Mouse (Mus musculus) macrophage (primary cell): ENCODE results near the gene Spata21. TPM values are rescaled to one million over a fixed set of nuclear protein-coding genes. Genes with fewer than 3 reads are reported as not detected.

Source experiments
- H3K27ac ChIP-seq: fragments of 350-480 bp; formaldehyde crosslinking; 2 replicates; pipeline ENCODE4 v1.9.0; 2021
- H3K36me3 ChIP-seq: fragments of 350-480 bp; formaldehyde crosslinking; 2 replicates; pipeline ENCODE4 v1.9.0; 2021; ENCODE audit errors: inconsistent target
- H3K4me3 ChIP-seq: fragments of 350-480 bp; formaldehyde crosslinking; 2 replicates; pipeline ENCODE4 v1.9.0; 2021; ENCODE audit errors: inconsistent target
- H3K79me2 ChIP-seq: fragments of 350-480 bp; formaldehyde crosslinking; 2 replicates; pipeline ENCODE4 v1.9.0; 2021; ENCODE audit errors: inconsistent target
- WGBS: methylation state at CpG from one replicate; pipeline ENCODE4 v1.1.7; 2026; ENCODE audit warnings: inconsistent platforms; ENCODE audit not compliant: missing documents; 5-methylcytosine and 5-hydroxymethylcytosine counted together
- polyA plus RNA-seq: library from polyadenylated mRNA; stranded (reverse); fragments of 250-400 nt; gene quantifications from 3 replicates; pipeline ENCODE4 v1.2.4, GENCODE M21; 2018; ENCODE audit warnings: inconsistent platforms

Gene Spata21
- polyA plus RNA-seq, 1 experiment from 2014 or later = not detected

DNA sequence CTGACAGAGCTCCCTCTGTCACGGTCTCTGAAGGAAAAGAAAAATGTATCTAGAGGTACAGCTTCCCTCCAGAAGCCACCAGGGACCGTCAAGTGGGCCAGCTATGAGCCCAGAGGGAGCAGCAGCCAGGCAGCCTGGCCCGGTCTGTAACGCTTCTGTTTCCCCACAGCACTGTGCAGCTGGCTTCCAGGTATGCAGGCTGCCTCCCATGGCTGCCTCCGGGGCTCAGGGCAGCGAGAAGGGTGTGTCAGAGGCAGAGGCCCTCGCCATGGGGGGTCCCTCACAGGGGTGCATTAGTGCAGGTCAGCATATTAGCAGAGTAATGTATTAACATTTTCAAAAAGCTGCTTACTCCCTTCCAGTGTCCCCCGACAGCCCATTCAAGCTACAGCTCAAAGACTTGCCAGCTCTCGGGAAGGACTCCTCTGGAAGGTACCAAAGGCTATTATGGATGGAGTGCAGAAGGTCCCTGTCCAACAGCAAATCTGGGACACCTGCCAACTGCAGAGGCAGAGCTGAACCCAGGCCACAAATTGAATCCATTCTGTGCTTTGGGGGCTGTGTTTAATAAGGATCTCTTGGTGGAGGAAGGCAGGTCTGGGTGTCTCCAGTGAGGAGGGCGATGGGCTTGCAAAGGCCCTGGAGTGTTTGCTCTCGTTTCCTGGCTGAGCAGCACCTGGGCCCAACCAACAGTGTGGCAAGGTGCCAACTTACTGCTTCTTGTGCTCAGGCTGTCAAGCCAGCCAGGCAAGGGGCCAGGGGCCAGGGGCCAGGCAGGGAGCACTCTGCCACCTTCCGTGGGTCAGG, 21.2 kb upstream of the Spata21 start:
- Histone ChIP-seq H3K79me2 (peaks cover 27% of the 10 kb centered on the region), H3K4me3 (no peak overlapping the region), H3K27ac (no peak overlapping the region), H3K36me3 (peaks cover 64% of the 10 kb centered on the region)
- 94% methylated on average over 12 of the region's 12 CpGs for WGBS

DNA sequence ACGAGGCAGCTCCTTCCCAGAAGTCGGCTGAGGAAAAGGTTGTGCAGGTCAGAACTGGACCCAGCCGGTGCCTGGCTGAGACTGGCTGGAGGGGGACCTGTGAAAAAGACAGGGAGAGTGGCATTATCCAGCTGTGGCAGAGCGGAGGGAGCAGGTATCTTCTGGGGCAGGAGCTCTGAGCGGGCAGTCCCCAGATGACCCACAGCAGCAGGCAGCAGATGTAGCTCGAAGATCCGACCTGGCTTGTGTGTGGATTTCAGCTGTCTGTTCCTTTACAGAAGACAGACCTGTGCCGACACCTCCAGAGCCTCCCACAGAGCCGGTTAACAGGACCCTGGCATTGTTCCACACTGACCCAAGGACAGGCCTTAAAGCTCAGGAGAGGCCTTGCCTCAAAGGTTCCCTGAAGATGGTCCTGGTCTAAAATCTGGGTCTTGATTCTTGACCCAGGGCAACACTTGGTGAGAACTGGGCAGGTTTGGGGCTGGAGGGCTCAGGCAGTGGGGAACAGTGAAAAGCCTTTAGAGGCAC, 20.6 kb upstream of the Spata21 start:
- WGBS = 95% methylated on average over 9 of the region's 9 CpGs
- H3K36me3 ChIP-seq = peaks cover 70% of the 10 kb centered on the region
- H3K27ac ChIP-seq = no peak overlapping the region

DNA sequence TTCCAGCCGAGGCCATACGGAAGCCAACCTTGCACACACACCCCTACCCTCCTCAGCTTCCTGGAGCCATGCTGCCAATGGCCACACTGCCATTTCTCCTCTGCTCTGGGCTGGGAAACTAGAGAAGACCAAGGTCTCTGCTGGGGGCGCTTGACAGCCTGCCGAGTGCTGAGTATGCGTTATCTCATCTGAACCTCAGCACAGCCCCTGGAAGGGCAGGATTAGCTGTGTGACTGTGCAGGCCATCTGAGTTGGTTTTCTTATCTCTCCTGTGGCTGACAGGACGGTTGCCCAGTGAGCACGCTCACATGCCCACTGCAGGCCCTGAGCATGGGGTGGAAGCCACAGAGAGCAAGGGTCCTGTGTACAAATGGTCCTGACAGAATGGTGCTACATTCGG, 19.5 kb upstream of the Spata21 start:
- no peak overlapping the region for H3K4me3 ChIP-seq
- peaks cover 44% of the 10 kb centered on the region for H3K79me2 ChIP-seq
- H3K36me3 ChIP-seq = peaks cover 81% of the 10 kb centered on the region
- no peak overlapping the region for H3K27ac ChIP-seq
- WGBS = 97% methylated on average over 8 of the region's 8 CpGs

More for the DNA sequence above, 20.6 kb upstream of the Spata21 start:
- H3K4me3 ChIP-seq = no peak overlapping the region
- H3K79me2 ChIP-seq = peaks cover 33% of the 10 kb centered on the region

DNA sequence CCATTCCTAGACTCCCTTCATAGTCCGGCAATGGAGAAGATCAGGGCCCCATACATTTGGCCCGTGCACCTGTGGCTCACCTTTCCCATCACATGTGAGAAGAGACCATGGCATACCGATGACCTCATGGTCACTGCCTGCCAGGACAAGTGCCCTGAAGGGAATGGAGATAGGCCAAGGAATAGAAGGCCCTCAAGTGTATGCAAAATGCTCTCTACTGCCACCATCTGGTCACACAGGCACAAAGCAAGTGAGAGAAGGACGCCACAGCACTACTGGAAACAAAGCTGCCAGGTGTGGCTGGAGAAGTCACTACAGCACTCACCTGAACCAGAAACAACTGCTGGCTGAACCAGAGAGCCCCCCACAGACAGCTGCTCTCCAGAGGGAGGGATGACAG, 18.4 kb upstream of the Spata21 start:
- Histone ChIP-seq H3K27ac (no peak overlapping the region), H3K36me3 (peaks cover 87% of the 10 kb centered on the region), H3K4me3 (no peak overlapping the region), H3K79me2 (peaks cover 55% of the 10 kb centered on the region)
- 63% methylated on average over 4 of the region's 4 CpGs for WGBS

DNA sequence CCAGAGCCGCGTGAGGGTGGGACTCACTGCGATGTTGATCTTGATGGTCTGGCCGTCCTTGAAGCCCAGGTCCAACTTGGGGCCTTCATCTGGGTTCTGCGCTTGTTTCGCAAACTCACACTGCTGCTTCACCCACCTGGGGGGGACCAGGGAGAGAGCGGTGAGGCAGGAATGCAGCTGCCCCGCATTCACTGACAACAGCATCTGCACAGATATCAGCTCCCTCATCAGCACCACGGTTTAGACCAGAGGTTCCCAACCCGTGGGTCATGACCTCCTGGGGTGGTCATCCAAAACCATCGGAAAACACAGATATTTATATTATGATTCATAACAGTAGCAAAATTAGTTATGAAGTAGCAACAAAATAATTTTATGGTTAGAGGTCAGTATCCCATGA, 15.6 kb upstream of the Spata21 start:
- Histone ChIP-seq H3K36me3 (peaks cover 67% of the 10 kb centered on the region), H3K79me2 (peaks cover 80% of the 10 kb centered on the region), H3K4me3 (no peak overlapping the region), H3K27ac (no peak overlapping the region)
- 93% methylated on average over 11 of the region's 11 CpGs for WGBS

DNA sequence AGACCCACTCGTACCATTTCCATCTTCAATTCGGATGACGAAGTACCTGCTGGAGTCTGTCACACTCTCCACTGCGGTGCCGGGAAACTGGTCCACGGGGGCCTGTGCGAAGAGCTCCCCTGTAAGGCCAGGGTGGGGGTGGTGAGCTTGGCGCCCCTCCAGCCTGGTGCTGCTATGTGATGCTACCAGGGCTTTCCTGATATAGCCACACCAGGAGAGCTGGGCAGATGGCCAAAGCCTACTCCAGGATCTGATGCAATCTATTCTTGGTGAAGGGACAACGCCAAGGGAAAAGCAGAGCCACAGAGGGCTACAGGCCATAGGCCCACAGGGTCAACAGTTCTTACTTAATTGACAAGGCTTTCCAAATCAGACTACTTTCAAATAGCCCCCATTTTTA, 14.5 kb upstream of the Spata21 start:
- no peak overlapping the region for H3K27ac ChIP-seq
- H3K4me3 ChIP-seq = no peak overlapping the region
- WGBS = 94% methylated on average over 9 of the region's 9 CpGs

DNA sequence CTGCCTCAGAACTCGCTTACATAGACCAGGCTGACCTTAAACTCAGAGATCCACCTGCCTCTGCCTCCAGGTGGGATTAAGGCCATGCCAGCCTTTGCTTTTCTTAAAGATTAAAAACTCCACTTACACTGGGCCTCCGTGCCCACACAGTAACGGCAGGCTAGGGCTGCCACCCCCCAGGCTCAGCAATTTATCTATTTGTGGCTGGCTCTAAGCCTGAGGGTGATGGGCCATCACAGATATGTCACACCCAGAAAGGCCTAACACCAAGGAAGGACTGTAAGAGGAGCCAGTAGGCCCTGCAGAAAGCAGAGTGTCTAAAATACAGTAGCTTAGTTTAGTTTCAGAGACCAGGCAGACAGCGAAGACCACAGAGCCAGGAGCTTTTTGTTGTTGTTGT, 14.0 kb upstream of the Spata21 start:
- H3K36me3 ChIP-seq = peaks cover 51% of the 10 kb centered on the region
- H3K4me3 ChIP-seq = no peak overlapping the region
- no peak overlapping the region for H3K27ac ChIP-seq
- WGBS = 97% methylated on average over 4 of the region's 4 CpGs
- peaks cover 86% of the 10 kb centered on the region for H3K79me2 ChIP-seq

More for the DNA sequence above, 14.5 kb upstream of the Spata21 start:
- peaks cover 56% of the 10 kb centered on the region for H3K36me3 ChIP-seq
- peaks cover 86% of the 10 kb centered on the region for H3K79me2 ChIP-seq

DNA sequence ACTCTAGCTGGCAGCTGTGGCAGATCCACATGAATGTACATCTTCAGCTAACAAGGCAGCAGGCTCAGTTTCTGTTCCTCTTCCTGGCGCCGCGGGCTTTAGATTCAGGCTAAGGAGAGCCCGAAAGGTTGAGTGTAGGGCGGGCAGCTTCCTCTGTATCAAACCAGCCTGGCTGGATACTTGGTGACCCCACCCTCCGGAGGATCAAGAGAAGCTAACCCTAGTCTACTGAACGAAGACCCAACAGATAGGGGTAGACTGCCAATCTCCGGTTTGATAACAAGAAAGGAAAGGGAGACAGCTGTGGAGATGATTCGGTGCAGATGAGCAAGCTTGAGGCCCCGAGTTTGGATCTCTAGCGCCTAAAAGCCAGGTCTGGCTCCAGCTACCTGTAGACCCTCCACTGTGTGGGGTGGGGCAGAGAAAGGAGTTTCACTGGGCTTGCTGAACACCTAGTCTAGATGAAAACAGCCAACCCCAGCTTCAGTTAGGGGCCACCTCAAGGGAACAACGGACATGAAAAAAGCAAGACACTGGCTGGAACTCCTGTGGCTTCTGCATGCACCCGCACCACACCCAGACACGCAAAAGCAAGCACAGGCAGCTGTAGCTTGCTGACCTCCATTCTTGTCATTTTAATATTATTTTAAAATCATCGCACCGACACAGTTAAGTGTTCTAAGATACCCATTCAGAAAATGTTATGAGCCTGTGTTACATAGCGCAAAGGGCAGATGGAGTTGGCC, 11.2 kb upstream of the Spata21 start:
- WGBS = 12% methylated on average over 17 of the region's 17 CpGs
- Histone ChIP-seq H3K4me3 (peak overlapping the region; percentile 93), H3K79me2 (peaks cover 59% of the 10 kb centered on the region), H3K27ac (peak overlapping the region; percentile 87), H3K36me3 (peaks cover 23% of the 10 kb centered on the region)

DNA sequence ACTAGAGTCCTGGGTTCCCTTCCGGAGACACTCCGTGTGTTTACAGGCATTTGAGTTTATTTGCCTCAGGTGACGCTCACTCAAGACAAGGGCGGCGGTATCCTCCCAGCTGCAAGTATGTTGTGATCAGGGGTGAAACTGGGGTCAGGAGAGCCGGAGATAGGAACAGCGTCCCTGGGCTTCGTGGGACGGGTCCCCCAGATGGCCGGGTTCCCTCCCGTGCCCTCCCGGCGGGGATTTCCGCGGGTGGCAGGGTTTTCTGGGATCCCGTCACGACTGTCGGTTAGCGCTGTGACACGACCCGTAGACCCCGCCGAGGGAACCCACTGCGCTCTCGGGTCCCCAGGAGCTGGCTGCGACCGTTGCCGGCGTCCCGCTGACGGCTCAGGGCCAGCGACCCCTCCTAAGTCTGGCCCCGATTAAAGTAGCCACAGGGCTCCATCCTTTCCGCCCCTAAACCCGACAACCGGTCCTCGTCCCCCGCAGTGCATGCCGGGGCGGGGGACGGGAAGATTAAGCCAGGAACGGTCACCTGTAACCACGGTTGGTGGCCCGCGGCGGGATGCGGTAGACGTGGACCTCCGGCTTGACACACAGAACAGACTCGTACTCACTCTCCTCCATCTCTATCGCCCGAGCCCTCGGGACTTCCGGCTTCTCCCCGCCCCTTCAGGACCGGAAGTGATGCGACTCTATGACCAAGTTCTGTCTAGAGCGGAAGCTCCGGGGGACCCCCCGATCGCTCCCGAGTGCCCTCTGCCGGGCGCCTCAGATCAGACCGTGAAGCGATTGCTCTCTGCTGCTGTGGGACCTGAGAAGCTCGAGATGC, 10.2 kb upstream of the Spata21 start, which contains the start of gene Necap2:
TSS of gene Necap2 (minus strand) at position 677 of the 829 bp plus-strand sequence.
- peaks cover 50% of the 10 kb centered on the region for H3K79me2 ChIP-seq
- under 1% methylated on average over 63 of the region's 67 CpGs for WGBS
- peak within 1 kb of the TSS; percentile 87 for H3K27ac ChIP-seq
- H3K4me3 ChIP-seq = peak within 1 kb of the TSS; percentile 93
- peaks cover 13% of the 10 kb centered on the region for H3K36me3 ChIP-seq

DNA sequence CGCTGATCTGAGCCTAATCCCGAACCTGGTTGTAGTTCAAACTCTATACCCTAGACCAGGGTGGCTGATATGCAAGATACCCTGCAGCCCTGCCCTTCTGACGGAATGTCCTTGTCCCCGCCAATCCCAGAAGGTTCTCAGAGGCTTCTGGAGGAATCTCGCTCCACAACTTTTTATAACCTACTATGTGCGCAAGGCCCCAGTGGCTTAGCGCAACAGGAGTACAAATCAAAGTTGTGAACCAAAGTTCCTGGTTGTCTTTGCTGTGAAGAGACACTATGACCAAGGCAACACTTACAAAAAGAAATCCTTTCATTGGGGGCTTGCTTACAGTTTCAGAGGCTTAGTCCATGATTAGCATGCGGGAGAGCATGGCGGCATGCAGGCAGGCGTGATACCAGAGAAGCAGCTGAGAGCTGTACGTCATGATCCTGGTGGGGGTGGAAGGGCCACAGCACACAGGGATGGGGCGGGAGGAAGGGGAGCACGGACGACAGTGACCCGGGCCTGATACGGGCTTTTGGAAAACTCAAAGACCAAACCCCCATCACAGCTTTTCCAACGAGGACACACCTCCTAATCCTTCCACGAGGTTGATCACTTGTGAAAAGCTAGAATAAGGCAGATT, 9.5 kb upstream of the Spata21 start:
- Histone ChIP-seq H3K27ac (no peak overlapping the region), H3K4me3 (peak overlapping the region; percentile 93; the same call in 1 of the 2 replicates), H3K79me2 (peaks cover 42% of the 10 kb centered on the region), H3K36me3 (peaks cover 6% of the 10 kb centered on the region; the same call in 1 of the 2 replicates)
- 76% methylated on average over 13 of the region's 18 CpGs for WGBS

DNA sequence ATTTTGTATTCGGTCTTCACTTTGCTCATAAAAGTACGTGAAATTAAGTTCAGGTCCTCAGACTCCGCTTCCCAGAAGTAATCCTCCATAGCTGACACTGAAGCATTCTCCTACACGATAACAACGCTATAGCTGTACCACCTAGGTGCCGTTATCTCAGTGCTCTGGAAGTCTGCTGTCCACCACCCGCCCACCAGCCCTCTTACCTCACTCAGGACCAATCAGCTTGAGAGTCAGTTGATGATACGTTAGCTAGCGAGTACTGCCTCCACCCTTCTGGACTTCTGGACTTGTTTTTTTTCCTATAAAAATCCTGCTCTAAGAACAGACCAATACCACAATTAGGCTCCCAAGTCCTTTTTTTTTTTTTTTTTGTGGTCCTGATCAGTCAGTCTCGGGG, 1.3 kb upstream of the Spata21 start:
- Histone ChIP-seq H3K27ac (no peak overlapping the region), H3K79me2 (no peaks in the 10 kb centered on the region), H3K4me3 (no peak overlapping the region), H3K36me3 (no peaks in the 10 kb centered on the region)
- WGBS = 95% methylated on average over 10 of the region's 10 CpGs

DNA sequence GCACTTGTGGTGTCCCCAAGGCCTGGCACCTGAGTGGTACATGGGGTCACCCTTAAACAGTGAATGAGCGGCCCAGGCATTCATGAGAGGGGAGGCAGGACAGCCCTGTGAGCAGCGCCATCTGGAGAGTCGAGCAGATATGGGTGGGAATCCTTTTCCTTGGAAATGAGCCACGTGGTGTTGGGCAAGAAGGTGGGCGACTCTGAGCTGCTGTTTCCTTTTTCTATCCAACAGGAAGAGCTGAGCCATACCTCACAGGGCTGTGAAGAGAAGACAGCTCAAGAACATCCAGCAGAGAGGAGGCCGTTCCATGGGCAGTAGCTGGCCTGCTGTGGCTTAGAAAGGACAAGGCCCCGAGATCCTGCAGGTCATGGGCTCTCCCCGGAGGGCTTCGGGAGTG, 581 bp downstream of the Spata21 start:
- no peak overlapping the region for H3K27ac ChIP-seq
- no peaks in the 10 kb centered on the region for H3K36me3 ChIP-seq
- 65% methylated on average over 9 of the region's 9 CpGs for WGBS
- H3K4me3 ChIP-seq = no peak overlapping the region
- H3K79me2 ChIP-seq = no peaks in the 10 kb centered on the region

DNA sequence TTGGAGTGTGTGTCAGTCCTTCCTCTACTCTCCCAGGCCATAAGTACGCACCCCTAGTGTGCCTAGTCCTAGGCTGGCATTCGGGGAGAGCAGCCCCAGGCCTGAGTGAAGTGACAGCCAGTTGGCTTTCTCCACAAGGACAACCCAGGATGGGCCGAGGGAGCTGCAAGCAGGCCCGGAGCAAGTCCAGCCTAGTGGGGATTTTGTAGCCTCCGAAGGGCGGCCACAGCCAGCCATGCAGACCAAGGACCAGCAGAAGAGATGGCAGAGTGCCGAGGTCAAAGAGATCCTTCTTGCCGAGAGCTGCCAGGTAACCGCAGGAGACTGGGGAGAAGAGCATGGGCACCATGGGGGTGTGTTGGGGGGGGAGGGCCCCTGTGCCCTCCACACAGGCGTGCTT, 6.9 kb downstream of the Spata21 start:
- Histone ChIP-seq H3K27ac (no peak overlapping the region), H3K79me2 (no peaks in the 10 kb centered on the region), H3K4me3 (no peak overlapping the region), H3K36me3 (no peaks in the 10 kb centered on the region)
- 85% methylated on average over 9 of the region's 10 CpGs for WGBS

DNA sequence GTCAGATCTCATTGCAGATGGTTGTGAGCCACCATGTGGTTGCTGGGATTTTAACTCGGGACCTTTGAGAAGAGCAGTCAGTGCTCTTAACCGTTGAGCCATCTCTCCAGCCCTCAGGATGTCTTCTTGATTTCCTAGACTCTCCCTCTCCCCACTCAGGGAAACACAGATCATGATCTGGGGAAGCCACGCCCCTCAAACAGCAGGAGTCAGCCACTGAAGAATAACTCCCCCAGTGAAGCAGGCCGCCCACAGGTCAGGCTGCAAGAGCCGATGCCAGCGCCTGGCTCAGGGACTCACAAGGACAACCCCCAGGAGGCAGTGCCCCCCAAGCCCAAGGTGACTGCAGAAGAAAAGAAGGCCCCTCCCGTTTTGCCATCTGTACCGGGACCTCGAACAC, 8.6 kb downstream of the Spata21 start:
- WGBS = 49% methylated on average over 9 of the region's 9 CpGs
- no peak overlapping the region for H3K27ac ChIP-seq
- H3K36me3 ChIP-seq = no peaks in the 10 kb centered on the region
- H3K79me2 ChIP-seq = no peaks in the 10 kb centered on the region
- no peak overlapping the region for H3K4me3 ChIP-seq
